Mouse (Mus musculus): ENCODE data around the gene Ggt7. TPM values are rescaled to one million over a fixed set of nuclear protein-coding genes. Genes with fewer than 3 reads are reported as not detected.
"Not testable (repeated sequence)": the region's sequence is repeated elsewhere in the genome, so short reads cannot be mapped to it uniquely, and the experiment has no call there.

Ggt7 gene
- total RNA-seq, 2 experiments from 2014 or later = 0.49 to 0.73 TPM

DNA sequence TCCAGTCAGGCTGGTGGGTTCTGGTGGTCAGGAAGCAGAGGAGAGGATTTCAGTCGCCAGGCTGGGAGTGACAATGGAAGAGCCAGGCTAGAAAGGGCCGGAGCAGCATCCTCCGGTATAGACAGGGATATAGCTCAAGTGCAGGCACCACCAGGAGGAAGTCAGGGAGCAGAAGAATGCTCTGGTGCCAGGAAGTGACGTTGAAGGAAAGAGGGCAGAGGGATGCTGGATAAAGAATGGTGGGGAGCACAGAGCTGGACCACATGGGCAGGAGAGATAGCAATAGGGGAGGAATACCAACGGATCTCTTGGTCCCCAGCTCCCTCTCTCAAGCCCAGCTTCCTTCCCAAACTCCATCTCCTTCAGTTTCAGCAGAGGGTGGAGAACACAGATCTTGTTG is 4.5 kb downstream of the Ggt7 start:
- intact Hi-C loops (cut with DNase I) = loop anchor here (5.0 kb wide), 1 partner anchor 254 kb away; no protein-coding TSS in a partner anchor
- no peak for DNase-seq (ENCODE audit: low spot score)

DNA sequence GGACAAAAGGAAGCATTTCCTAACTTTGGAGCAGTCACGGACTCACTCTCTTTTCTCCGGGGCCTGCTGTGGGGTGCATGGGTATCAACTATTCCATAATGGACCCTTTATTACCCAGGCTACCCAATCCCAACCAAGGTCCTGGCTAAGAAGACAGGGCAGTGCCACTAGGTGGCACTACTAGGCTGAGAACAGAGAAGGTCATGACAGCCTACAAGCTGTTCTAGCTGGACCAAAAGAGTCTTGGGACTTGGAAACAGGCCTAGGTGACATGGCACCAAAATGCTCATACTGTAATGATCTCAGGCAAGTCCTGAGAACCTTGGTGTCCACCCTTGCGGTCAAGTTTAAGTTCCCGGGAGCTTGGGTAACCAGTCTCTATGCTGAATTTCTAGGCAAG is 5.6 kb downstream of the Ggt7 start:
- intact Hi-C loops (cut with DNase I) = loop anchor here (5.0 kb wide), 1 partner anchor 255 kb away; no protein-coding TSS in a partner anchor
- DNase-seq (ENCODE audit: low spot score) = no peak

DNA sequence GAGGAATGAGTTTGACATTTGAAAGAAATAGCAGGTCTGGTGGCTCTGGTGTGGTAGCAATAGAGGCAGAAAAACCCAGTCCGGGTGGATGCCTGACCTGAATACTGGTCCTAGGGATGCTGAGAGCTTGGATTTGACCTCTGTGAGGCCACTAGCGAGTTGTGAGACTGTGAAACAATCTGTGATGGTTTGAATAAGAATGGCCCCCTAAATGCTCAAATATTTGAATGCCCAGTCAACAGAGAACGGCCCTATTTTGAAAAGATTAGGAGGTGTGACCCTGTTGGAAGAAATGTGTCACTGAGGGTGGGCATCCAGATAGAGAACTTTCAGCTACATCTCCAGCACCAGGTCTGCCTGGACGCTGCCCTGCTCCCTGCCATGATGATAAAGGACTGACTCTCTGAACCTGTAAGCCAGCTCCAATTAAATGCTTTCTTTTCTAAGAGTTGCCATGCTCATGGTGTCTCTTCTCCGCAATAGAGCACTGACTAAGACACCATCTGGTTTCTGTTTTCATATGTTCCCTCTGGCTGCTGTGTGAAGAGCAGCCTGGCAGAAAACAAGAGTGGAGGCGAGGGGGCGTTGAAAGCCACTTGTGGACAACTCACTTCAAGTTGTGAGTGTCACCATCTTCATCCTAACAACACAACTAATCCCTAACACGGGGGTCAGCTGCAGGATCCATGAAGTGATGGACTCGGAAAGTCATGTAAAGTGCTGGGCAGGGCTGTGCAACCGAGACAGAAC is 10.1 kb downstream of the Ggt7 start:
- no peak for DNase-seq (ENCODE audit: low spot score)
- intact Hi-C loops (cut with DNase I) = no loop called here

DNA sequence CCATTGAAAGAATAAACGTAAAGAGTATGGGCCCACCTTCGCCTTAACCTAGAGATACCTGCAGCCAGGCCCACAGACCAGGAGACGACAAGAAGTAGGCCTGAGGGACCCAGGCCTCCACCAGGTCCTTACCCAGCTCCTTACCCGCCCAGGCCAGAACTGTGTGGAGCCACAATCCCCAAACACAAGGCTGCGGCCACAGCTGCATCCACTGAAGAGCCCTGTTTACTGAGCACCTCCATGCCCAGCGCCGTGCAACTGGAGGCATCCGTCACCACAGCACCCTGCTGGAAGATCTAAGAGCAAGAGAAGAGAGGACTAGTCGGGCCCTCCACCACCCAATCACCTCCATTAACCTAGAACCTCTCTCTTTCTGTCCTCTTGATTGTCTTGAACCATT is 12.2 kb downstream of the Ggt7 start:
- DNase-seq (ENCODE audit: low spot score) = no peak
- intact Hi-C loops (cut with DNase I) = no loop called here

DNA sequence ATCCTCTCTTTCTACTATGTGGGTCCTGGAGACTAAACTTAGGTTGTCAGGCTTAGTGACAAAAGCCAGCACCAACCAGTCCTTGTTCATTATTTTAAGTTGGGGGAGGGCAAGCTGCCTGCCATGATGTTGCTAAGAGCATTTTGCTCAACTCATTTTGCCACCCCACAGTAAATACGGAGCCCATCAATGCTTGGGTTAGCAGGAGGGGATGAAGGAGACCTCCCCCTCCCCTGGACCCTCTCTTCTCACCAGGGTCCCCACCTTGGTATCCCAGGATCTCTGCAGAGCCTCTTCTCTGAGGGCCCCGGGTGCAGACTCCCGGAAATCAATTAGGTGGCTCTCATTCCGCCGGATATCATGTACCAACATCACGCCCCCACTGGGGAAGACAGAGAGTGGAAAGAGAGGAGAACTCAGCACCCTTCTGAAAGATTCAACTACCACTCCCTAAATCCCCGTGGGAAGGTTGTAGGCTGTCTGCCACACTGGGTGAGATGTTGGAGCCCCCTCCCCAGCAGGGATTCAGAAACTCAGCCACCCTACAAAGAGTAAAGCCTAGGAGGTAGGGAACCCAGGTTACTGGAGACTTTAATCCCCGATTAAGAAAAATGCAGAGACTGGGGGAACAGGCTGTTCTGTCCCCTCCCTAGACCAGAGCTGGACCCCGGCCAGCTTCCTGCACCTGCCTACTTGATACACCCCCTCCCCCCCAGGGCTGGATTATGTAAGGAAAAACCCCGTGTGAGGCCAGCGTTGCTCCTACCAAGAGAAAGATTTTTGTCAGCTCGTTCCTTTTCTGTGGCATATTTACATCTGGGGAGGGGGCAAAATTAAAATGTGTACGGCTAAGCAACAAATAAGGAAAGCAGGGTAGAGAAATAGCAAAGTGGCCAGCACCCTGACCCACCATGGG is 13.3 kb downstream of the Ggt7 start:
- intact Hi-C loops (cut with DNase I) = no loop called here
- no peak for DNase-seq (ENCODE audit: low spot score)

DNA sequence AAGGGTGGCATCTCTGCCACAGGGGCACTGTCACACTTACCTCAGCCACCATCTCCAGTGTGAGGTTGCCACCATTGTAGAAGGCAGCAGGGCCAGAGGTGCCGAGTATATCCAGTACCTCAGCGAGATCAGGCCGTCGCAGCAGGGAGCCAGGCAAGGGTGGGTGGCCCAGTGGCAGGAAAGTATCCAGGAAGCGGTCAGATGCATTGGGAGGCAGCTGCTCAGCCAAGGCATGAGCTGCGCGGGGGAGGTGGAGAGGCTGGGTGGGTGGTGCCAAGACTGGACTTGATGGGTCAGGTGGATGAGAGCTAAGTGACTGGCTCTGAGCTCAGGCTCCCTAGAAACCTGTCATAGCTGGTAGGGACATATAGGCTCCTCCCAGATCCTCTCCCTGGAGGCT is 15.4 kb downstream of the Ggt7 start:
- intact Hi-C loops (cut with DNase I) = no loop called here
- no peak for DNase-seq (ENCODE audit: low spot score)

DNA sequence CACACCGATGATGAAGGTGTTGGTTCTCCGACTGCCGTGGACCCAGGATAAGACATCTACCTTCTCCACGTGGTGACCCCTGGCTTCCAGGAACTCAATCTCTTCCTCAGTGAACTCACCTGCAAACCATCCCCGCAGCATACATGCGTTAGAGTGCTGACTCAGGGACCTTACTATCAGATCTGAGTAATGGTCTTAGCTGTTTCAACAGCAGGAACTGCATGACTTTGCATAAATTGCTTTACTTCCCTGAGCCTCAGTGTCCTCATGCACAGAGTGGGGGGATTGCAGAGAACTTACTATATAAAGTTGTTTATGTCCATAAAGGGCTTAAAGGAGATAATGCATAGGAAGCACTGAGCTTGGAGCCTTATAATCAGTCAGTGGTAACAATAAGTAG is 27.0 kb downstream of the Ggt7 start:
- intact Hi-C loops (cut with DNase I) = no loop called here
- no peak for DNase-seq (ENCODE audit: low spot score)

DNA sequence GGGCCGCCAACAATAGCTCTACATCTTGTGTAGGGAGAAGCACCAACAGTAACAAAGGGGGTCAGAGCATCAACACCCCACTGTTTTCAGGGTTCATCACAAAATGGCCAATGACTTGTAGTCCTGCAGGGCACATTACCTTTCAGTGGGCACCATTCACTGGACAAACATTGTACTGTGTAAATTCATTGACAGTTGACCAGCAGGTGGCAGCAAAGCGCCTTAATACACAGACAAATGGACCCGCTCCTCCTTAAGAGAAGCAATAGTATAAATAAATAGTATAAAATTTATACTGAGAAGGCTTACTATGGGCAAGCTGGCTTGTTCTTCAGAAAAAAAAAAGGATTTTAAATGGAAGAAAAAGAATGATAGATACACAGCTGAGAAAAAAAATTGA is 36.0 kb downstream of the Ggt7 start:
- DNase-seq (ENCODE audit: low spot score) = no peak
- intact Hi-C loops (cut with DNase I) = no loop called here

DNA sequence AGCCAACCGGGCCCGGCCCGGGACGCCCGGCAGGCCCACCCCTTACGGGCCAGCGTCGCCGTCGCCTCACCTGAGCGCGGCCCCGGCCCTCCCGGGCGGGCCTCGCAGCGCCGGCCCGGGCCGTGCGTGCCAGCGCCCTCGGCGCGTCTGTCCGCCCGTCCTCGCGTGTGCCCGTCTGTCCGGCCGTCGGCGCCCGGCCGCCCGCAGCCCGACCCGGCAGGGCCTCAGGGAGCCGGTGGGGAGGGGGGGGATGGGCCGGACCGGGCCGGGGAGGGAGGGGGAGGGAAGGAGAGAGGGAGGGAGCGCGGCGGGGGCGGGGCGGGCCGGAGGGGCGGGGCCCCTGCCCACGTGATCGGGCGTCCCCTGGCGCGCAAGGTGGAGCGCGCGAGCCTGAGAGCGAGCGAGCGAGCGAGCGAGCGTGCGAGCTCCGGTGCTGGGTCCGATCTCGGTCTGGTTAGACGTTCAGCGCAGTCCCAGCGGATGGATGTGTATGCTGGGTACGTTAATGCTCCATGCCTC is 44.4 kb downstream of the Ggt7 start, which contains the start of gene Ncoa6:
Ncoa6 (minus strand) TSS at position 325 of the 519 bp plus-strand sequence.
- peak; percentile 13 for DNase-seq (ENCODE audit: low spot score)
- intact Hi-C loops (cut with DNase I) = no loop called here

DNA sequence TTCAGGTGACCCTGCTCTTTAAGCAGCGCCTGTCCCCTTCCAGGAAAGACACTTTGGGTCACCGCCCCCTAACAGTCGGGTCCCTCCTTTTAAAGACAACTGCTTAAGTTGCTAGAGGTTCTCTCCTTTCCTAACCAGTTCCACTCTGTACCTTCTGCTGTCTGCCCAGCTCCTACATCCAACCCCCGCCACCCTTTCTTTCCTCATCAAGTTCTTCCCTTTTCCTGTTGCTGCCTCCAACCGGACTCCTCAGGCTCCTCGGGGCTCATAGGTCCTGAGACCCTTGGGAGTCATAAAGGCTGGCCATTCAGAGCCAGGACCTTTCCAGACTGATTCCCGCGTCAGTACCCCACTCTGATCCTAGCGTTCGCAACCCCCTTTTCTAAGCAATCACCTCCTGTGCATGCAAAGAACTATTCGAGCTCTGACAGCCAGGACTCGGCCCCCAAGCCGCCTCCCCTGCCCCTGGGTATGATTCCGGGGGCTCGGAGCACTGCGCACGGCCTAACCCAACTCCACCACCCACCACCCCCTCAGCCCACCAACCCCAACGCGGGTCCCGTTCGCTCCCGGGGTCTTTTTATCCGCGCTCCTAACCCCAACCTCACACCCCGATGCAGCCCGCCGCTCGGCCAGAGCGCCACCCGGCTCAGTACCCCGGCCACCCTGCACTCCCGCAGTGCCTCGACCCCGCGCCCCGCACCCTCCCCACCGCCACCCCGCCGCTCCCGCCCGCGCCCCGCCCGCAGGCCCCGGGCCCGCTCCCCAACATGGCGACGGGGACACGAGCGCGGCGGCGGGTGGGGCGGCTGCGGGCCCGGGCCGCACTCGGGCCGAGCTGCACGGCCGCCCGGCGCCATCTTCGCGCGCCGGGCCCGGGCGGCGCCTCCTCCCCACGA is 45.1 kb downstream of the Ggt7 start:
- intact Hi-C loops (cut with DNase I) = no loop called here
- peak; percentile 15 for DNase-seq (ENCODE audit: low spot score)

DNA sequence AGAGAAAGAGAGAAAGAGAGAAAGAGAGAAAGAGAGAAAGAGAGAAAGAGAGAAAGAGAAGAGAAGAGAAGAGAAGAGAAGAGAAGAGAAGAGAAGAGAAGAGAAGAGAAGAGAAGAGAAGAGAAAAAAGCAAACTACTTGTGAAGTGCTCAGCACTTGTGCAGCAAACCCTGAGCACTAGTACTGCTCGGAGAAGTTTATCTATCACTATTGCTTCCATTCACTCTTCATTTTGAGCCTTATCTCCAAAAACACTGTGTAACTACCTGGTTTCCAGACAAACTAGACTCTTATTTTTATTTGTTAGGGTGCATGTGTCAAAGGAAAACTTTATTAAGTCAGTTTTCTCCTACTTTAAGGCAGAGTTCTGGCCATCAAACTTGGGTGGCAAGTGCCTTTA is 51.2 kb downstream of the Ggt7 start:
- intact Hi-C loops (cut with DNase I) = no loop called here
- no peak for DNase-seq (ENCODE audit: low spot score)

DNA sequence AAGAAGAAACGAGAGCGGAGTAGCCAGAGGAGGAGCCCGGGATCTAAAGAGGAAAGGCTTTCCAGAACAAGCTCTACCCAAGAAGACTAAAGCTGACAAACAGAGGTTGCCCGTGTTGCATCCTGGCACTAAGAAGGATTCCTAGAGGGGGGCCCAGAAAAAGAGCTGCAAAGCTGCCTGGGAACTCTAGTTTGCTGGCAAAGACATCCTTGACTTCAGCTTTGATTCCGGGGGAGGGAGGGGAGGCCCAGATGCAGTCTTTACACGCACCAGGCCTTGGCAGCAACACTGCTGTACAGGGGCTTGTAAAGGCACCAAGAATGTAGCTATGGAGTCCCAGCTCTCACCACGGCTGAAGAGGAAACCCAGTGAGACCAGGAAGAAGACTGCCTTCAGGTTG is 64.4 kb downstream of the Ggt7 start:
- intact Hi-C loops (cut with DNase I) = no loop called here
- no peak for DNase-seq (ENCODE audit: low spot score)

DNA sequence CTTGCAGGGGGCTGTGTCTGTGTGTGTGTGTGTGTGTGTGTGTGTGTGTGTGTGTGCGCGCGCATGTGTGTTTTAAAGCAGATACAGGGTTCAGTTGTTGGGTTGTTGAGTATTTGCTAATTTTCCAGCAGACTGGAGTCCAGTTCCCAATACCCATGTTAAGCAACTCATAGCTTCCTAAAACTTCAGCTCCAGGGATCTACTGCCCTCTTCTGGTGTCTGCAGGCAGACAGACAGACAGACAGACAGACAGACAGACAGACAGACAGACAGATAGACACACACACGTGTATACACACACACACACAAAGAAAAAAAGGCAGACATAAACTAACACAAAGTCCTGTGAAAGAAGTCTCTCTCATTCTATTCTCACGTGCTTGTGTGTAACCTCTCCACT is 66.8 kb downstream of the Ggt7 start:
- no peak for DNase-seq (ENCODE audit: low spot score)
- intact Hi-C loops (cut with DNase I) = no loop called here

DNA sequence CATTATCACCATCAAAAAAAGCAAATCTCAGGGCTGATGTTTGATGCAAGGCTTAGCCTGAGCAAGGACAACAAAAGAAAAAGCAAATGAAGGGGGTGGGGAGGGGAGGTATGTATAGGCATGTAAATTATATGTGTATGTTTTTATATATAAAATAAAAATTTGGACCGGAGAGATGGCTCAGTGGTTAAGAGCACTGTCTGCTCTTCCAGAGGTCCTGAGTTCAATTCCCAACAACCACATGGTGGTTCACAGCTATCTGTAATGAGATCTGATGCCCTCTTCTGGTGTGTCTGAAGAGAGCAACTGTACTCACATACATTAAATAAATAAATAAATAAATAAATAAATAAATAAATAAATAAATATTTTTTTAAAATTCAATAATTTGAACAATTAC is 70.1 kb downstream of the Ggt7 start:
- DNase-seq (ENCODE audit: low spot score); intact Hi-C loops (cut with DNase I): not testable (repeated sequence)

DNA sequence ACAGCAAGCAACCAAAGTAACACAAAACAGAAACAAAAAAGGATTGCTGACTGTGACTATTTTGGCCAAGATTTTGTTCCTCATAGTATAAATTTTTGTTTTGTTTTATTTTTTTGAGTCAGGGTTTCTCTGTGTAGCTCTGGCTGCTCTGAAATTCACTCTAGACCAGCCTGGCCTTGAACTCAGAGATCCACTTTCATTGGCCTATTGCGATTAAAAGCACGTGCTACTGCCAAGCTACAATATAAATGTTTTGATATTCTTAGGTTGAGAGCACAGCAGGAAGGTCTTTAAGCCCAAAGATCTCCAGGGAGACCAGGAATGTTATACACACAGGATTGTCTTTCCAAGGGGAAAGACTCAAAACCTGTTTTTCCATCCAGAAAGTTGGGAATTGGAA is 74.6 kb downstream of the Ggt7 start:
- no peak for DNase-seq (ENCODE audit: low spot score)
- intact Hi-C loops (cut with DNase I) = no loop called here

DNA sequence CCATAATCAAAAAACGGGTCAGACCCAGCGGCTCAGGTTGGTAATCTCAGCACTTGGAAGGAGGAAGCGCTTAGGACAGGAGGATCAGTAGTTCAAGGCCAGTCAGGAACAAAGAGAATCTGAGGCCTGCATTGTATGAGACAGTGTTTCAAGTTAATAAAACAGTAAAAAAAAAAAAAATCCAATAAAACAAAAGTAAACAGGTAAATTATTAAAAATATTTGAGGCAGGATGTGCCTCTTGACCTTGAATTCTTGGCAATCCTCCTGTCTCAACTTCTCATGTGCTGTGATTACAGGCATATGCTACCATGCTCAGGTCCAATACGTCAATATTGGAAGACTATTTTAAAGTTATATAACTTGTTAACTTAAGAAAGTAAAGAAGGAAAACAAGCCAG is 75.1 kb downstream of the Ggt7 start:
- intact Hi-C loops (cut with DNase I) = no loop called here

More for the DNA sequence above, 75.1 kb downstream of the Ggt7 start:
- DNase-seq (ENCODE audit: low spot score) = no peak

All from heart, postnatal 25 days (tissue).